Mouse (Mus musculus): ENCODE measurements around the gene Olfr689. TPM values are rescaled to one million over a fixed set of nuclear protein-coding genes. Genes with fewer than 3 reads are reported as not detected.
"Not testable (repeated sequence)": the region's sequence is repeated elsewhere in the genome, so short reads cannot be mapped to it uniquely, and the experiment has no call there.

Olfr689 gene
- polyA plus RNA-seq (2012; rRNA removed) = not detected in 2 replicates

- DNase-seq = no peak
- 67% methylated on average over 1 of the region's 1 CpGs for WGBS
- H3K4me3 ChIP-seq (replicated peaks; ENCODE audit: extremely low read depth, low read depth, low read length) = no peak within 1 kb of the TSS
- TF ChIP-seq POLR2A (IDR thresholded peaks at IDR 0.05; ENCODE audit: borderline replicate concordance, extremely low read depth, low read depth, low read length) = no peak
- TF ChIP-seq CTCF (IDR thresholded peaks at IDR 0.05; ENCODE audit: insufficient read depth, low read length) = no peak
- no peaks in the 10 kb centered on the region for H3K4me1 ChIP-seq (ENCODE audit: control insufficient read depth, insufficient read depth, low read length)
Observed at GRCm38 (mm10) chr7:105310865-105311264, at the start of gene Olfr689. Gene Olfr689 (plus strand): TSS chr7:105311165.

DNA sequence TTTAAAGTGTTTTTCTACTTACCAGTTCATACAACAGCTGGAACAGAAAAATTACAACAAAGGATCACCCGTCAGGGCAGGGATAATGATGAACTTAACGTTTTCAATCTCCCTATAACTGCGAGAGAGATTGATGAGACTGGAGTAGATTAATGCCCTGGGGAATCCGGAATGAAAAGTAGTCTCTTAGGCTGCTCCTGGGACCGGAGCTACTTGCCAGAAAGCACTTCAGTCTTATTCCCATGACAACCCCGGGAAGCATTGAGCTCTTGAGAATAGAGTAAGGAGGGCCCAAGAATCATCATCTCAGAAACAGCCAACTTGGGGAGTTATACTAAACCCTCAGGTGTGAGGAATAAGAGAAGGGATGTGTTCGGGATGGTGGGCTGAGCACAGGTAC, 38.5 kb upstream of the Olfr689 start:
- no peaks in the 10 kb centered on the region for H3K4me1 ChIP-seq (ENCODE audit: control insufficient read depth, insufficient read depth, low read length)
- no peak for DNase-seq
- H3K4me3 ChIP-seq (replicated peaks; ENCODE audit: extremely low read depth, low read depth, low read length) = no peak overlapping the region
- 54% methylated on average over 7 of the region's 7 CpGs for WGBS
- TF ChIP-seq POLR2A (IDR thresholded peaks at IDR 0.05; ENCODE audit: borderline replicate concordance, extremely low read depth, low read depth, low read length) (no peak), CTCF (IDR thresholded peaks at IDR 0.05; ENCODE audit: insufficient read depth, low read length) (no peak)

DNA sequence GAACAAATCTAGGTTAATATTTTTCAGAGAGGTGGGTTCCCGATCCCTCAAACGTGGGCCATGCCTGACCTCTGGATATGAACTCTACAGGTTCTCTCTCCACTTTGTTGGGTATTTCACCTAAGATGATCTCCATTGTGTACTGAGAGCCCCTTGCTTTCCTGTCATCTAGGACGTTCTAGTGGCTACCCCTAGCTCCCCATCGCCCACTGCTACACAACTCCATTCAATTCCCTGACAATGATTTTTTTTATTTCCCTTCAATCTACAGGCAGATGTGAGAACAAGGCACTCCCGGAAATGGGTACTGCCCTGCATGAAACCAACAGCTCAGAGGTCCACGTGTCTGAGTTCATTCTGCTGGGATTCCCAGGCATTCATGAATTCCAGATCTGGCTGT, 23.2 kb upstream of the Olfr689 start, which contains the start of gene Olfr688:
TSS of gene Olfr688 (plus strand) at position 301 of the 400 bp plus-strand sequence.
- WGBS = 75% methylated on average over 6 of the region's 6 CpGs
- no peaks in the 10 kb centered on the region for H3K4me1 ChIP-seq (ENCODE audit: control insufficient read depth, insufficient read depth, low read length)
- H3K4me3 ChIP-seq (replicated peaks; ENCODE audit: extremely low read depth, low read depth, low read length) = no peak within 1 kb of the TSS
- no peak for TF ChIP-seq POLR2A (IDR thresholded peaks at IDR 0.05; ENCODE audit: borderline replicate concordance, extremely low read depth, low read depth, low read length)
- TF ChIP-seq CTCF (IDR thresholded peaks at IDR 0.05; ENCODE audit: insufficient read depth, low read length) = no peak
- no peak for DNase-seq

- no peak for DNase-seq
- H3K4me3 ChIP-seq (replicated peaks; ENCODE audit: extremely low read depth, low read depth, low read length) = no peak overlapping the region
- TF ChIP-seq CTCF (IDR thresholded peaks at IDR 0.05; ENCODE audit: insufficient read depth, low read length) = no peak
- TF ChIP-seq POLR2A (IDR thresholded peaks at IDR 0.05; ENCODE audit: borderline replicate concordance, extremely low read depth, low read depth, low read length) = no peak
- no peaks in the 10 kb centered on the region for H3K4me1 ChIP-seq (ENCODE audit: control insufficient read depth, insufficient read depth, low read length)
Observed at GRCm38 (mm10) chr7:105290051-105290450, 20.9 kb upstream of the Olfr689 start.

GRCm38 (mm10) chr7:105325302-105325701, 14.3 kb downstream of the Olfr689 start:
- H3K4me1 ChIP-seq (ENCODE audit: control insufficient read depth, insufficient read depth, low read length) = no peaks in the 10 kb centered on the region
- no peak overlapping the region for H3K4me3 ChIP-seq (replicated peaks; ENCODE audit: extremely low read depth, low read depth, low read length)
- no peak for DNase-seq
- 64% methylated on average over 2 of the region's 2 CpGs for WGBS
- TF ChIP-seq POLR2A (IDR thresholded peaks at IDR 0.05; ENCODE audit: borderline replicate concordance, extremely low read depth, low read depth, low read length) = no peak

DNA sequence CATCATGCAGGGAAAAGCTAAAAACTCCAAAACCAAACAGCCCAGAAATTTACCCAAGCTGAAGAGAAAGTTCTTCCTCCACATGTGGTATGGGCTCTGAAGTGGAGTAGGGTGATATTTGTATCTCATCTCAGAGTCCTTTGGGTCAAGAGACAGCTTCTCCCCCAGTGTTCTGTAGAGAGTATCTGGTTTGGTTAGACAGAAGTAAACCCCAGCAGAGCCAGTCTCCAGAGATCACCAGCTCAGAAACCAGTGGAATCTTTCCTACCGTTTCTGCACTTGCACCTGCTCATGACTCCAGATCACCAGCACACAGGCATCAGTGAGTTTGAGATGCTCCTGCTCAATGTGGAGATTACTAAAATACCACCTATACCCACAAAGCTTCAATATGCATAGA, 23.0 kb downstream of the Olfr689 start, which contains the start of gene Olfr690:
TSS of gene Olfr690 (minus strand) at position 101 of the 400 bp plus-strand sequence.
- no peak for DNase-seq
- Histone ChIP-seq H3K4me1 (ENCODE audit: control insufficient read depth, insufficient read depth, low read length) (no peaks in the 10 kb centered on the region), H3K4me3 (replicated peaks; ENCODE audit: extremely low read depth, low read depth, low read length) (no peak within 1 kb of the TSS)
- no peak for TF ChIP-seq POLR2A (IDR thresholded peaks at IDR 0.05; ENCODE audit: borderline replicate concordance, extremely low read depth, low read depth, low read length)
- no peak for TF ChIP-seq CTCF (IDR thresholded peaks at IDR 0.05; ENCODE audit: insufficient read depth, low read length)
- 78% methylated on average over 1 of the region's 1 CpGs for WGBS

- no peak for DNase-seq
Observed at GRCm38 (mm10) chr7:105342170-105342569, 31.2 kb downstream of the Olfr689 start, which contains the start of gene Olfr691. Gene Olfr691 (minus strand): TSS chr7:105342270.

GRCm38 (mm10) chr7:105342752-105343151, 31.8 kb downstream of the Olfr689 start:
- 65% methylated on average over 2 of the region's 2 CpGs for WGBS
- no peaks in the 10 kb centered on the region for H3K4me1 ChIP-seq (ENCODE audit: control insufficient read depth, insufficient read depth, low read length)
- H3K4me3 ChIP-seq (replicated peaks; ENCODE audit: extremely low read depth, low read depth, low read length) = no peak overlapping the region
- TF ChIP-seq CTCF (IDR thresholded peaks at IDR 0.05; ENCODE audit: insufficient read depth, low read length) (no peak), POLR2A (IDR thresholded peaks at IDR 0.05; ENCODE audit: borderline replicate concordance, extremely low read depth, low read depth, low read length) (no peak)
- no peak for DNase-seq

More at GRCm38 (mm10) chr7:105342170-105342569, 31.2 kb downstream of the Olfr689 start, which contains the start of gene Olfr691:
- no peak within 1 kb of the TSS for H3K4me3 ChIP-seq (replicated peaks; ENCODE audit: extremely low read depth, low read depth, low read length)
- WGBS = 46% methylated on average over 1 of the region's 1 CpGs
- no peaks in the 10 kb centered on the region for H3K4me1 ChIP-seq (ENCODE audit: control insufficient read depth, insufficient read depth, low read length)
- TF ChIP-seq CTCF (IDR thresholded peaks at IDR 0.05; ENCODE audit: insufficient read depth, low read length) = no peak
- TF ChIP-seq POLR2A (IDR thresholded peaks at IDR 0.05; ENCODE audit: borderline replicate concordance, extremely low read depth, low read depth, low read length) = no peak

- not testable (repeated sequence) for H3K4me1 ChIP-seq (ENCODE audit: control insufficient read depth, insufficient read depth, low read length); DNase-seq; H3K4me3 ChIP-seq (replicated peaks; ENCODE audit: extremely low read depth, low read depth, low read length)
- WGBS = no CpG with 5 or more reads among the region's 5 CpGs
Observed at GRCm38 (mm10) chr7:105356064-105356463, 45.1 kb downstream of the Olfr689 start.

- H3K4me1 ChIP-seq (ENCODE audit: control insufficient read depth, insufficient read depth, low read length); DNase-seq; H3K4me3 ChIP-seq (replicated peaks; ENCODE audit: extremely low read depth, low read depth, low read length): not testable (repeated sequence)
- WGBS = 87% methylated on average over 1 of the region's 2 CpGs
Observed at GRCm38 (mm10) chr7:105356487-105356886, 45.5 kb downstream of the Olfr689 start.

GRCm38 (mm10) chr7:105361713-105362112, 50.7 kb downstream of the Olfr689 start:
- TF ChIP-seq POLR2A (IDR thresholded peaks at IDR 0.05; ENCODE audit: borderline replicate concordance, extremely low read depth, low read depth, low read length) (no peak), CTCF (IDR thresholded peaks at IDR 0.05; ENCODE audit: insufficient read depth, low read length) (no peak)
- Histone ChIP-seq H3K4me1 (ENCODE audit: control insufficient read depth, insufficient read depth, low read length) (no peaks in the 10 kb centered on the region), H3K4me3 (replicated peaks; ENCODE audit: extremely low read depth, low read depth, low read length) (no peak overlapping the region)
- WGBS = 76% methylated on average over 2 of the region's 2 CpGs
- DNase-seq = no peak

All from lung, adult 2 months (tissue).